Mouse (Mus musculus) CH12.LX (cell line): ENCODE measurements at regions not wholly inside any gene's neighbourhood (a gene's known extent, or its start where the extent isn't known, plus 50 kb on each side); places are given as distances from the start of the nearest gene placed in this dataset.
A peak's percentile ranks its signal among the peaks of the same experiment; 100 is the strongest.

ENCODE experiments used
- DNase-seq: peaks from one replicate; pipeline ENCODE4 v3.0.0-alpha.2; 2013; ENCODE audit errors: extremely low read depth
- H3K27ac ChIP-seq: 2 replicates; pipeline ENCODE4 v1.5.1; 2012; ENCODE audit warnings: low read depth, mild to moderate bottlenecking, control low read depth, moderate library complexity; ENCODE audit not compliant: insufficient read depth
- H3K27me3 ChIP-seq: replicated peaks from 2 replicates; pipeline ENCODE3; 2012; ENCODE audit warnings: inconsistent platforms
- H3K36me3 ChIP-seq, 2 experiments: replicated peaks in 1 of 2; 2 replicates each; pipeline versions ENCODE3 to v1.6.1; 2012; ENCODE audit warnings: inconsistent platforms in 1 of 2, low read length in 1 of 2, mild to moderate bottlenecking in 1 of 2, mixed read lengths in 1 of 2, moderate library complexity in 1 of 2; ENCODE audit not compliant: control insufficient read depth in 1 of 2, insufficient read depth in 1 of 2
- H3K4me1 ChIP-seq, 2 experiments: 2 replicates each; pipeline ENCODE4 v1.6.1; 2012; ENCODE audit warnings: inconsistent platforms in 1 of 2, moderate library complexity in 1 of 2; ENCODE audit not compliant: insufficient read depth in 2 of 2, control insufficient read depth in 1 of 2
- H3K4me2 ChIP-seq: 2 replicates; pipeline ENCODE4 v1.6.1; 2012; ENCODE audit warnings: low read depth, mild to moderate bottlenecking, control low read depth; ENCODE audit not compliant: poor library complexity, insufficient read depth, severe bottlenecking
- H3K4me3 ChIP-seq, 3 experiments: fragments of 150-350 bp in 1 of 3; sonication (generic) in 1 of 3; replicated peaks in 1 of 3; 2 replicates each; pipeline versions ENCODE3 to v1.5.1; 2011 to 2012; ENCODE audit warnings: low read depth in 2 of 3, low read length in 2 of 3, mild to moderate bottlenecking in 2 of 3, moderate library complexity in 2 of 3, control low read depth in 1 of 3, improper control_type of control experiment in 1 of 3, inconsistent platforms in 1 of 3, mixed read lengths in 1 of 3; ENCODE audit not compliant: poor library complexity in 1 of 3
- H3K79me2 ChIP-seq: replicated peaks from 2 replicates; pipeline ENCODE4 v1.6.1; 2012; ENCODE audit warnings: mild to moderate bottlenecking, moderate library complexity; ENCODE audit not compliant: control insufficient read depth, poor library complexity, insufficient read depth, severe bottlenecking; ENCODE audit errors: extremely low read depth
- H3K9ac ChIP-seq: 2 replicates; pipeline ENCODE4 v1.6.1; 2012; ENCODE audit warnings: low read depth, mild to moderate bottlenecking, control low read depth, moderate library complexity; ENCODE audit not compliant: insufficient read depth
- H3K9me3 ChIP-seq: replicated peaks from 2 replicates; pipeline ENCODE3; 2012; ENCODE audit warnings: low read length, inconsistent platforms, mixed read lengths
- CHD2 ChIP-seq: IDR thresholded peaks from 2 replicates; pipeline ENCODE4 v1.6.1; 2011; ENCODE audit warnings: low read length, improper control_type of control experiment
- CTCF ChIP-seq, 2 experiments: IDR thresholded peaks in 1 of 2; conservative IDR thresholded peaks in 1 of 2; 2 replicates each; pipeline ENCODE4 v1.5.1; 2011 to 2012; ENCODE audit warnings: low read depth in 2 of 2, low read length in 2 of 2, improper control_type of control experiment in 1 of 2, inconsistent platforms in 1 of 2, mild to moderate bottlenecking in 1 of 2, moderate library complexity in 1 of 2
- ELF1 ChIP-seq: IDR thresholded peaks from 2 replicates; pipeline ENCODE4 v1.6.1; 2014; ENCODE audit warnings: low read depth, mild to moderate bottlenecking, inconsistent platforms, low read length, improper control_type of control experiment
- EP300 ChIP-seq: IDR thresholded peaks from 2 replicates; pipeline ENCODE4 v1.6.1; 2011; ENCODE audit warnings: low read length, improper control_type of control experiment
- ETS1 ChIP-seq: conservative IDR thresholded peaks from 2 replicates; pipeline ENCODE4 v1.6.1; 2012; ENCODE audit warnings: low read depth, mild to moderate bottlenecking, inconsistent platforms, low read length, improper control_type of control experiment, moderate library complexity
- HCFC1 ChIP-seq: IDR thresholded peaks from 2 replicates; pipeline ENCODE4 v1.6.1; 2012; ENCODE audit warnings: low read depth, mild to moderate bottlenecking, inconsistent platforms, low read length, improper control_type of control experiment
- IRF4 ChIP-seq: IDR thresholded peaks from 2 replicates; pipeline ENCODE4 v1.6.1; 2014; ENCODE audit warnings: low read depth, mild to moderate bottlenecking, inconsistent platforms, low read length, improper control_type of control experiment
- JUN ChIP-seq: IDR thresholded peaks from 2 replicates; pipeline ENCODE4 v1.6.1; 2011; ENCODE audit warnings: low read depth, mild to moderate bottlenecking, low read length, improper control_type of control experiment, moderate library complexity; ENCODE audit not compliant: insufficient read depth
- JUND ChIP-seq: conservative IDR thresholded peaks from 2 replicates; pipeline ENCODE4 v1.6.1; 2011; ENCODE audit warnings: low read depth, low read length, improper control_type of control experiment
- KAT2A ChIP-seq: IDR thresholded peaks from 2 replicates; pipeline ENCODE4 v1.6.1; 2012; ENCODE audit warnings: low read length, improper control_type of control experiment, inconsistent platforms; ENCODE audit not compliant: insufficient replicate concordance
- MAZ ChIP-seq: IDR thresholded peaks from 2 replicates; pipeline ENCODE4 v1.6.1; 2012; ENCODE audit warnings: low read depth, mild to moderate bottlenecking, inconsistent platforms, low read length, improper control_type of control experiment, moderate library complexity
- MXI1 ChIP-seq: IDR thresholded peaks from 2 replicates; pipeline ENCODE4 v1.6.1; 2011; ENCODE audit warnings: mild to moderate bottlenecking, low read depth, low read length, improper control_type of control experiment
- NELFE ChIP-seq: IDR thresholded peaks from 2 replicates; pipeline ENCODE4 v1.6.1; 2011; ENCODE audit warnings: low read depth, low read length, improper control_type of control experiment
- PAX5 ChIP-seq: IDR thresholded peaks from 2 replicates; pipeline ENCODE4 v1.6.1; 2012; ENCODE audit warnings: low read length, inconsistent platforms, mixed read lengths
- POLR2A ChIP-seq: IDR thresholded peaks from 2 replicates; pipeline ENCODE4 v1.6.1; 2011; ENCODE audit warnings: low read depth, mild to moderate bottlenecking, improper control_type of control experiment, low read length
- POLR2AphosphoS2 ChIP-seq: IDR thresholded peaks from 2 replicates; pipeline ENCODE4 v1.6.1; 2011; ENCODE audit warnings: low read depth, low read length, improper control_type of control experiment
- RAD21 ChIP-seq: IDR thresholded peaks from 2 replicates; pipeline ENCODE4 v1.6.1; 2011; ENCODE audit warnings: low read depth, mild to moderate bottlenecking, low read length, improper control_type of control experiment, moderate library complexity
- SIN3A ChIP-seq: IDR thresholded peaks from 2 replicates; pipeline ENCODE4 v1.6.1; 2012; ENCODE audit warnings: low read length, improper control_type of control experiment, inconsistent platforms
- SMC3 ChIP-seq: IDR thresholded peaks from 2 replicates; pipeline ENCODE4 v1.6.1; 2011; ENCODE audit warnings: low read depth, low read length, improper control_type of control experiment
- USF1 ChIP-seq: IDR thresholded peaks from 2 replicates; pipeline ENCODE4 v1.6.1; 2014; ENCODE audit warnings: low read depth, mild to moderate bottlenecking, inconsistent platforms, low read length, improper control_type of control experiment
- USF2 ChIP-seq: conservative IDR thresholded peaks from 2 replicates; pipeline ENCODE4 v1.6.1; 2011; ENCODE audit warnings: low read depth, low read length, improper control_type of control experiment
- ZC3H11A ChIP-seq: IDR thresholded peaks from 2 replicates; pipeline ENCODE4 v1.6.1; 2012; ENCODE audit warnings: low read depth, mild to moderate bottlenecking, inconsistent platforms, low read length, improper control_type of control experiment
- ZKSCAN1 ChIP-seq: IDR thresholded peaks from 2 replicates; pipeline ENCODE4 v1.6.1; 2012; ENCODE audit warnings: low read depth, inconsistent platforms, low read length, improper control_type of control experiment, borderline replicate concordance
- ZNF384 ChIP-seq: IDR thresholded peaks from 2 replicates; pipeline ENCODE4 v1.6.1; 2012; ENCODE audit warnings: low read depth, low read length, improper control_type of control experiment, inconsistent platforms
- dilution Hi-C: fragments of 300-500 bp; cut with MboI; formaldehyde crosslinking; loops from 2 replicates; pipeline ENCODE4 v1.14.3; 2020; ENCODE audit warnings: low sequenced_read_pairs; ENCODE audit not compliant: extremely low pct_unique_long_range_greater_than_20kb, extremely low pct_ligation_motif_present
- in situ Hi-C: fragments of 300-500 bp; cut with MboI; formaldehyde crosslinking; loops from 3 replicates; pipeline ENCODE4 v1.14.3; 2019; ENCODE audit warnings: low sequenced_read_pairs, low pct_ligation_motif_present, low pct_unique_long_range_greater_than_20kb, mixed read lengths

DNA sequence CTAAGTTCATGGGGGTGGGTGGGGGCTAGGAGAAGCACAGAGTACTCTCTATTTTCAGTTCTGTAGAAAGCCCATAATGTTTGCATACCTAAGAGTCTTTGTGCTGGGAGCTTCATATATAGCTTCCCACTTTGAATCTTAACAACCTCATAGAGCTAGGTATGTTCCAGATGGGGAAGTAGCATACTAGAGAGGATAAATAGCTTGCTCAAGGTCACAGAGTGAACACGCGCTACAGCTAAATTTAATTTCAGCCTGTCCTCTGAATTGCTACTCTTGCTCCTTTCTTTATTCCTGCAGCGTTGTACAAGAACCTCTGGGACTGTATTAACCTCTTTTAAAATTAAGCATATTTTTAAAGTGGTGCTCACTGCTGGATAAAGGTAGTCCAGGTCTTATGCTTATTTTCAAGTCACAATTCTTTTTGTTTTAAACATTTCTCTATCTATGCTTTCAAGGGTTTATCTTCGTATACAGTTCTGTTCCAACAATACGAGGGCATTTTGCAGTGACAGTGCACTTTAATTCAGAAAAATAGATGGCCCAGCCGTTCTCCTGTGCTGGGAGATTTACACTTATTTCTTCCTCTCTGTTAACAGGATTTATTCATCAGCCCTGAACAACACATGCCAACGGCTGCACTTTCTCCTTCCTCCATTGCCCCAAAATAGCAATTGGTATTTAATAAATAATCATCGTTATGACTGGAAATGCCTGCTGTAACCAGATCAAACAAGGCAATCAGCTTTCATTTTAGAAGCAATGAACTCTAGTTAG is 350.7 kb downstream of the Stim2 start:
- Histone ChIP-seq H3K4me2 (0 out of 2 replicates have a peak overlapping the region, but pooled peaks have one; percentile 29), H3K36me3 (no peaks in the 10 kb centered on the region), H3K9me3 (no peaks in the 10 kb centered on the region), H3K79me2 (no peaks in the 10 kb centered on the region), H3K27me3 (no peaks in the 10 kb centered on the region), H3K27ac (no peak overlapping the region), H3K9ac (no peak overlapping the region), H3K4me1 (peaks cover 0 to 11% of the 10 kb centered on the region in 2 experiments; a peak in 2 of 4 replicates), H3K4me3 (no peak overlapping the region)
- in situ Hi-C loops: no loop called here
- dilution Hi-C loops: no loop called here
- DNase-seq: peak; percentile 2
- TF ChIP-seq POLR2A: no peak
- TF ChIP-seq EP300: no peak
- TF ChIP-seq JUN: no peak
- no peak for TF ChIP-seq NELFE
- no peak for TF ChIP-seq ZC3H11A
- TF ChIP-seq SMC3: no peak
- TF ChIP-seq IRF4: no peak
- TF ChIP-seq ELF1: no peak

DNA sequence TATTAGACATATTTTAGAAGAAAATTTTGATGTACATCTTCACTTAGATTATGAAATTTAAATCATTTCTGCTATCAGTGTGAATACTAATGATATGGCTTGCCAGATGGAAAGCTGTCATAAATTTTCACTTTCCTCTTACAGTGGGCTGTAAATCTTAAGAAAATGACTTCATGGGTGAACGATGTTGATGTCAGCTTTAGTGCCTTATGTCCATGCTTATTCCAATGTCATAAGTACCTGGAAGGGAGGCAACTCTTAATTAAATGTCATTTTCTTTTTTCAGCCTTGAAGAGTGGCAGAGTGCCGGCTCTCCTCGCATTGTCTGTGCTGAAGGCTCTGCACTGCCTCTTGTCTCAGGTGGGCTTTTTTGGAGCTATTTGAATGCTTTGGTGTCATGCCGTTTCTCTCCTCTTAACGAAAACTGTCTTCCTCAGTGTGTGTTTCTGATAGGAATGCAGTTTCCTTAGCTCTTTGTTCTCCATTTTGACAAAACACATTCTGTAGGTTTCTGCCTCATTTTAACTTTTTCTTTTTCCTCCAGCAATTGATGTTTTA is 351.6 kb downstream of the Stim2 start:
- in situ Hi-C loops: no loop called here
- H3K79me2 ChIP-seq: no peaks in the 10 kb centered on the region

More for the DNA sequence above, 351.6 kb downstream of the Stim2 start:
- DNase-seq: no peak
- no peaks in the 10 kb centered on the region for H3K27me3 ChIP-seq
- TF ChIP-seq JUND: no peak
- TF ChIP-seq ELF1: no peak
- no peak for TF ChIP-seq KAT2A
- no peak for TF ChIP-seq ETS1
- no peak for TF ChIP-seq USF1
- TF ChIP-seq RAD21: no peak
- no peak for TF ChIP-seq MAZ
- no peak for TF ChIP-seq SIN3A
- TF ChIP-seq USF2: no peak
- no peak for TF ChIP-seq CHD2
- TF ChIP-seq CTCF (conservative IDR thresholded peaks at IDR 0.05 in 1 of 2, IDR thresholded peaks at IDR 0.05 in 1 of 2; ENCODE audit: low read depth in 2 of 2, low read length in 2 of 2): no peak
- no peak for TF ChIP-seq HCFC1
- no peak for TF ChIP-seq ZKSCAN1
- TF ChIP-seq POLR2A: no peak
- no peak for TF ChIP-seq ZNF384
- TF ChIP-seq POLR2AphosphoS2: no peak
- TF ChIP-seq PAX5: no peak
- no peak for TF ChIP-seq MXI1
- TF ChIP-seq, all 38 proteins: peak for 0
- dilution Hi-C loops: no loop called here
- Histone ChIP-seq H3K36me3 (no peaks in the 10 kb centered on the region), H3K9me3 (no peaks in the 10 kb centered on the region), H3K4me1 (peaks cover 0 to 11% of the 10 kb centered on the region in 2 experiments; a peak in 2 of 4 replicates), H3K27ac (no peak overlapping the region), H3K4me3 (no peak overlapping the region), H3K4me2 (no peak overlapping the region), H3K9ac (no peak overlapping the region)
